Mouse (Mus musculus) CH12.LX (cell line): Measurements from ENCODE around the gene Gm11938. TPM values are rescaled to one million over a fixed set of nuclear protein-coding genes. Genes with fewer than 3 reads are reported as not detected.

Experiments
- DNase-seq: peaks from one replicate; pipeline ENCODE4 v3.0.0-alpha.2; 2013; ENCODE audit errors: extremely low read depth
- H3K27ac ChIP-seq: 2 replicates; pipeline ENCODE4 v1.5.1; 2012; ENCODE audit warnings: low read depth, mild to moderate bottlenecking, control low read depth, moderate library complexity; ENCODE audit not compliant: insufficient read depth
- H3K27me3 ChIP-seq: replicated peaks from 2 replicates; pipeline ENCODE3; 2012; ENCODE audit warnings: inconsistent platforms
- H3K36me3 ChIP-seq, 2 experiments: replicated peaks in 1 of 2; 2 replicates each; pipeline versions ENCODE3 to v1.6.1; 2012; ENCODE audit warnings: inconsistent platforms in 1 of 2, low read length in 1 of 2, mild to moderate bottlenecking in 1 of 2, mixed read lengths in 1 of 2, moderate library complexity in 1 of 2; ENCODE audit not compliant: control insufficient read depth in 1 of 2, insufficient read depth in 1 of 2
- H3K4me1 ChIP-seq, 2 experiments: 2 replicates each; pipeline ENCODE4 v1.6.1; 2012; ENCODE audit warnings: inconsistent platforms in 1 of 2, moderate library complexity in 1 of 2; ENCODE audit not compliant: insufficient read depth in 2 of 2, control insufficient read depth in 1 of 2
- H3K4me2 ChIP-seq: 2 replicates; pipeline ENCODE4 v1.6.1; 2012; ENCODE audit warnings: low read depth, mild to moderate bottlenecking, control low read depth; ENCODE audit not compliant: poor library complexity, insufficient read depth, severe bottlenecking
- H3K4me3 ChIP-seq, 3 experiments: fragments of 150-350 bp in 1 of 3; sonication (generic) in 1 of 3; replicated peaks in 1 of 3; 2 replicates each; pipeline versions ENCODE3 to v1.5.1; 2011 to 2012; ENCODE audit warnings: low read depth in 2 of 3, low read length in 2 of 3, mild to moderate bottlenecking in 2 of 3, moderate library complexity in 2 of 3, control low read depth in 1 of 3, improper control_type of control experiment in 1 of 3, inconsistent platforms in 1 of 3, mixed read lengths in 1 of 3; ENCODE audit not compliant: poor library complexity in 1 of 3
- H3K79me2 ChIP-seq: replicated peaks from 2 replicates; pipeline ENCODE4 v1.6.1; 2012; ENCODE audit warnings: mild to moderate bottlenecking, moderate library complexity; ENCODE audit not compliant: control insufficient read depth, poor library complexity, insufficient read depth, severe bottlenecking; ENCODE audit errors: extremely low read depth
- H3K9ac ChIP-seq: 2 replicates; pipeline ENCODE4 v1.6.1; 2012; ENCODE audit warnings: low read depth, mild to moderate bottlenecking, control low read depth, moderate library complexity; ENCODE audit not compliant: insufficient read depth
- H3K9me3 ChIP-seq: replicated peaks from 2 replicates; pipeline ENCODE3; 2012; ENCODE audit warnings: low read length, inconsistent platforms, mixed read lengths
- BHLHE40 ChIP-seq: IDR thresholded peaks from 2 replicates; pipeline ENCODE4 v1.6.1; 2011; ENCODE audit warnings: mild to moderate bottlenecking, low read depth, low read length, improper control_type of control experiment
- CHD2 ChIP-seq: IDR thresholded peaks from 2 replicates; pipeline ENCODE4 v1.6.1; 2011; ENCODE audit warnings: low read length, improper control_type of control experiment
- ELF1 ChIP-seq: IDR thresholded peaks from 2 replicates; pipeline ENCODE4 v1.6.1; 2014; ENCODE audit warnings: low read depth, mild to moderate bottlenecking, inconsistent platforms, low read length, improper control_type of control experiment
- EP300 ChIP-seq: IDR thresholded peaks from 2 replicates; pipeline ENCODE4 v1.6.1; 2011; ENCODE audit warnings: low read length, improper control_type of control experiment
- ETS1 ChIP-seq: conservative IDR thresholded peaks from 2 replicates; pipeline ENCODE4 v1.6.1; 2012; ENCODE audit warnings: low read depth, mild to moderate bottlenecking, inconsistent platforms, low read length, improper control_type of control experiment, moderate library complexity
- GABPA ChIP-seq: IDR thresholded peaks from 2 replicates; pipeline ENCODE4 v1.6.1; 2012; ENCODE audit warnings: low read depth, low read length, improper control_type of control experiment, inconsistent platforms; ENCODE audit not compliant: insufficient replicate concordance
- IRF4 ChIP-seq: IDR thresholded peaks from 2 replicates; pipeline ENCODE4 v1.6.1; 2014; ENCODE audit warnings: low read depth, mild to moderate bottlenecking, inconsistent platforms, low read length, improper control_type of control experiment
- JUN ChIP-seq: IDR thresholded peaks from 2 replicates; pipeline ENCODE4 v1.6.1; 2011; ENCODE audit warnings: low read depth, mild to moderate bottlenecking, low read length, improper control_type of control experiment, moderate library complexity; ENCODE audit not compliant: insufficient read depth
- JUND ChIP-seq: conservative IDR thresholded peaks from 2 replicates; pipeline ENCODE4 v1.6.1; 2011; ENCODE audit warnings: low read depth, low read length, improper control_type of control experiment
- MAFK ChIP-seq: IDR thresholded peaks from 2 replicates; pipeline ENCODE4 v1.6.1; 2011; ENCODE audit warnings: low read length, improper control_type of control experiment; ENCODE audit not compliant: insufficient replicate concordance
- MAZ ChIP-seq: IDR thresholded peaks from 2 replicates; pipeline ENCODE4 v1.6.1; 2012; ENCODE audit warnings: low read depth, mild to moderate bottlenecking, inconsistent platforms, low read length, improper control_type of control experiment, moderate library complexity
- MEF2A ChIP-seq: IDR thresholded peaks from 2 replicates; pipeline ENCODE4 v1.6.1; 2014; ENCODE audit warnings: low read depth, mild to moderate bottlenecking, inconsistent platforms, low read length, improper control_type of control experiment, borderline replicate concordance
- PAX5 ChIP-seq: IDR thresholded peaks from 2 replicates; pipeline ENCODE4 v1.6.1; 2012; ENCODE audit warnings: low read length, inconsistent platforms, mixed read lengths
- RCOR1 ChIP-seq: conservative IDR thresholded peaks from 2 replicates; pipeline ENCODE4 v1.6.1; 2012; ENCODE audit warnings: low read depth, mild to moderate bottlenecking, inconsistent platforms, low read length, improper control_type of control experiment
- SIN3A ChIP-seq: IDR thresholded peaks from 2 replicates; pipeline ENCODE4 v1.6.1; 2012; ENCODE audit warnings: low read length, improper control_type of control experiment, inconsistent platforms
- SMC3 ChIP-seq: IDR thresholded peaks from 2 replicates; pipeline ENCODE4 v1.6.1; 2011; ENCODE audit warnings: low read depth, low read length, improper control_type of control experiment
- TCF12 ChIP-seq: IDR thresholded peaks from 2 replicates; pipeline ENCODE4 v1.6.1; 2014; ENCODE audit warnings: low read depth, mild to moderate bottlenecking, inconsistent platforms, low read length, improper control_type of control experiment
- USF1 ChIP-seq: IDR thresholded peaks from 2 replicates; pipeline ENCODE4 v1.6.1; 2014; ENCODE audit warnings: low read depth, mild to moderate bottlenecking, inconsistent platforms, low read length, improper control_type of control experiment
- dilution Hi-C: fragments of 300-500 bp; cut with MboI; formaldehyde crosslinking; loops from 2 replicates; pipeline ENCODE4 v1.14.3; 2020; ENCODE audit warnings: low sequenced_read_pairs; ENCODE audit not compliant: extremely low pct_unique_long_range_greater_than_20kb, extremely low pct_ligation_motif_present
- in situ Hi-C: fragments of 300-500 bp; cut with MboI; formaldehyde crosslinking; loops from 3 replicates; pipeline ENCODE4 v1.14.3; 2019; ENCODE audit warnings: low sequenced_read_pairs, low pct_ligation_motif_present, low pct_unique_long_range_greater_than_20kb, mixed read lengths
- polyA plus RNA-seq: library from polyadenylated mRNA; unstranded; fragments of >175 nt; gene quantifications from 2 replicates; pipeline ENCODE4 v1.2.1, GENCODE M21; 2012; ENCODE audit warnings: low read depth; ENCODE audit not compliant: insufficient read length
- total RNA-seq, 2 experiments: library from RNA; depleted of rRNA; stranded (reverse); fragments of 300-350 nt in 1 of 2; fragments of >200 nt in 1 of 2; gene quantifications; 2 replicates each; pipeline ENCODE4 v1.2.3; 2012 to 2014

The Gm11938 gene
- total and polyA plus RNA-seq, 3 experiments, result not detected

- Histone ChIP-seq H3K4me1 (peaks cover 5 to 15% of the 10 kb centered on the region in 2 experiments), H3K36me3 (no peaks in the 10 kb centered on the region), H3K27me3 (peaks cover 35% of the 10 kb centered on the region), H3K27ac (no peak overlapping the region), H3K79me2 (no peaks in the 10 kb centered on the region), H3K4me2 (peak overlapping the region; percentile 65; the same call in 1 of the 2 replicates), H3K4me3 (no peak overlapping the region), H3K9me3 (no peaks in the 10 kb centered on the region), H3K9ac (no peak overlapping the region)
- dilution Hi-C loops, result no loop called here
- TF ChIP-seq ELF1, result no peak; the same call in 1 of the 2 replicates
- TF ChIP-seq SIN3A, result no peak
- TF ChIP-seq TCF12, result peak; percentile 79
- TF ChIP-seq MAFK, result peak; percentile 87
- TF ChIP-seq RCOR1, result peak; percentile 90; the same call in 1 of the 2 replicates
- TF ChIP-seq BHLHE40, result peak; percentile 86
- no peak for TF ChIP-seq SMC3
- TF ChIP-seq ETS1, result peak; percentile 97
- TF ChIP-seq JUND, result peak; percentile 96
- TF ChIP-seq EP300, result peak; percentile 98
- TF ChIP-seq JUN, result peak; percentile 98
- peak; percentile 96 for TF ChIP-seq MEF2A
- TF ChIP-seq IRF4, result peak; percentile 99
- TF ChIP-seq MAZ, result no peak
- TF ChIP-seq PAX5, result no peak
- peak; percentile 59; the same call in 1 of the 2 replicates for TF ChIP-seq CHD2
- no peak for TF ChIP-seq GABPA
- peak; percentile 84 for DNase-seq
- in situ Hi-C loops, result no loop called here
Observed at GRCm38 (mm10) chr11:99562580-99562979, 40.5 kb downstream of the Gm11938 start.

DNA sequence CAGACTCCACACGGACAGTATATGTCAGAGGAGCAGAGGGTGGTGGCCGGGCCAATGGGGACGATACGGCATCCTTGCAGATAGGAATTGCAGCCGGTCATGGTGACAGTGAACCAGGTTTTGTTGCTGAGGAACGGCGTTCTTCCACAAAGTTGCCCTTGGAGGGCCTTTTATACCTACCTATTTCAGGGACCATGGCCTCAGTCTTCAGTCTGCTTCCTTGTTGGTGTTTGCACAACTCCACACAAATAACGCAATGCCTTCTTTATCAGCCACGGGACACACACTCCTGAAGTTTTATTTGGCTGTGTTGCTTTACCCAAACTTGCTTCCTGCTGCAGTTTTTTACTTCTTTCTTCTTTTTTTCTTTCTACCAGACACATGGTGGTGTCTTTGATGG lies 43.7 kb downstream of the Gm11938 start, which contains the start of gene Gm11939:
Gene Gm11939 (minus strand): TSS at position 101 of the 400 bp plus-strand sequence.
- Histone ChIP-seq H3K4me2 (no peak within 1 kb of the TSS), H3K27me3 (peaks cover 41% of the 10 kb centered on the region), H3K4me3 (no peak within 1 kb of the TSS), H3K4me1 (peaks cover 5 to 13% of the 10 kb centered on the region in 2 experiments), H3K27ac (no peak within 1 kb of the TSS), H3K79me2 (no peaks in the 10 kb centered on the region), H3K9me3 (no peaks in the 10 kb centered on the region), H3K36me3 (no peaks in the 10 kb centered on the region), H3K9ac (no peak within 1 kb of the TSS)
- dilution Hi-C loops, result no loop called here
- in situ Hi-C loops, result no loop called here
- TF ChIP-seq USF1, result no peak
- DNase-seq, result no peak
